Mouse (Mus musculus) lung, postnatal 4 days (tissue): ENCODE measurements at regions not wholly inside any gene's neighbourhood (a gene's known extent, or its start where the extent isn't known, plus 50 kb on each side); places are given as distances from the start of the nearest gene placed in this dataset.

ENCODE experiments used
- DNase-seq, 2 experiments: peaks; one replicate each; pipeline ENCODE4 v3.0.0; 2021

DNA sequence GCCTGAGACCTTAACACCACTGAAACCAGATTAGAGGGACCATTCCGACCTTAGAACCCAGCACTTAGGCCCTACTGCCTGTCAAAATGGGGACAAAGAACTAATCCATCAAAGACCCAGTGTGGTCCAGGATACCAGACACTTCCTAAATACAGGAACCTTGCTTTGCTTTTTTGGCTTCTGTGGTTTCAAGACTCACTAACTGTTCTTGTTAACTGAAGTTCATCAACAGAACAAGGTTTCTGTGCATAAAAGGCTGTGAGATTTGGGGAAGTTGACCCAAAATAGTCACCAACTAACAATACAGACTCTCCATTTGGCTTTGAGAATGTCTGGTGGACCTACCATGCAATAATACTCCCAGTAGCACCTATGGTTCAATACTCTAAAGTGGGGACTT lies 56.4 kb upstream of the Arglu1 start:
- no peak for DNase-seq

DNA sequence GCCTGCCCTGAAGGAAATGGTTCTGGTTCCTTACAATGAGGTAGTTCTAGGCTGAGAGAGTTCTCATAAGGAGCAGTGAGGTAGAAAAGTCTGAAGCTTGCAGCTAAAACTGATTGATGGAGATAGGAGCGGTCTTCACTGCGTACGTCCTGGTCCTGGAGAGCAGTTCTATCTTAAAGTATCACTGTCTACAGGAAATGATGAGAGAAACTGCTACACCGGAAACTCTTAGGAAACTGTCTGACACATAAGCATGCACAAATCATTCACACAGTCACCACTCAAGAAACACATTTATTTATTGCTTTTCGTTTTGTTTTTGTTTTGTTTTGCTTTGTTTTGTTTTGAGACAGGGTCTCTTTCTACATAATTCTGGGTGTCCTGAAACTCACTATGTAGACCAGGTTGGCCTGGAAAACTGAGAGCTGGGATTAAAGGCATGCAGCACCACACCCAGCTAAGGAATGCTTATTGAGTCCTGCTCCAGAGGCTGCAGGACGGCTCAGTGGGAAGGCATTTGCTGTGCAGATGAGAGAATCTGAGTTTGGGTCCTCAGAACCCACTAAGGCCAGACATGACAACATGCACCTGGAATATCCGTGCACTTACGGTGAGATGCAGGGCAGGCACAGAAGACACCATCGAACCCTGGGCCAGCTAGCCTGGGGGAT lies 55.4 kb upstream of the Arglu1 start:
- no peak for DNase-seq
